Mouse (Mus musculus) retina, postnatal 1 day (tissue): Measurements from ENCODE around the gene Olfr1506.
"Not testable (repeated sequence)": the region's sequence is repeated elsewhere in the genome, so short reads cannot be mapped to it uniquely, and the experiment has no call there.

Experiments
- DNase-seq: peaks from one replicate; pipeline ENCODE4 v3.0.0-alpha.2; 2012

Olfr1506 gene

DNA sequence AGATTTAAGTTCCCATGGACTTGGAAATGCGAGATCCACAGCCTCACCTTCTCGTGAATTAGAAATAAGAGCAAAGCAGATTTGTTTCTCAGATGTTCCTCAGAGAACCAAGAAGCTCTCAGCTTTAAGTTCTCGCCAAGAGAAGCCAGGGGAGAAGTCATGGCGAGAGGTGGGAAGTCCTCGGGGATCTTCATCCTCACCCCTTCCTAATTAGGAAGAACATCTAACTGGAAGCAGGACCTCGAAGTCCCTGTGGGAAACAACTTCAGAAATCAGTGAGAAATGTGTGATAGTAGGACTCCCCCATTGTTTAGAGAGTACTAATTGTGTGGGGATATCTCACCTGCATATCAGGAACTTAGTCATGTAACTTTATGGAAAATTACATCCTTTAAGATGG, at the start of gene Olfr1506:
Gene Olfr1506 (minus strand): TSS at position 101 of the 400 bp plus-strand sequence.
- not testable (repeated sequence) for DNase-seq

DNA sequence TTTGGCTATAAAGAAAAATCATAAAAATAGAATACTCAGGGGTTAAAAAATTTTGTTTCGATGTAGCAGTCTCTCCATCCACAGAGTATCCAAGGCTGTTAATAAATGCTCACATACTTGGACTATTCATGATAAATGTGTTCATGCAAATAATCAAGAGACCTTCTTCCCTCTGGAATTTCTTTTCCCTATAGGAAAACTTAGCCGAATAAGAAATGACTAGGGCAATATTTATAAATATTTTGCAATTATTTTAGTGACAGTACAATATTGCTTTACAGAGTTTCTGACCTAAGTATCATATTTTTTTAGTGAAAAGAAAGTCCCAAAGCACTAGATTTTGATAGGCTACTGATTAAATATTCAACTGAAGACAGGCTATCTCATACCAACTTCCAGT, 46.6 kb upstream of the Olfr1506 start, which contains the start of gene Olfr1271:
Gene Olfr1271 (minus strand): TSS at position 101 of the 400 bp plus-strand sequence.
- DNase-seq: no peak

DNA sequence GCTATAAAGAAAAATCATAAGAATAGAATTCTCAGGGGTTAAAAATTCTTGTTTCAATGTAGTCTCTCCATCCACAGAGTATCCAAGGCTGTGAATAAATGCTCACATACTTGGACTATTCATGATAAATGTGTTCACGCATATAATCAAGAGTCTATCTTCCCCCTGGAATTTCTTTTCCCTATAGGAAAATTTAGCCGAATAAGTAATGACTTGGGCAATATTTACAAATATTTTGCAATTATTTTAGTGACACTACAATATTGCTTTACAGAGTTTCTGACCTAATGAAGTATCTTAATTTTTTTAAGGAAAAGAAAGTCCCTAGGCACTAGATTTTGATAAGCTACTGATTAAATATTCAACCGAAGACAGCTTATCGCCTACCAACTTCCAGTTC, 33.2 kb upstream of the Olfr1506 start, which contains the start of gene Olfr142:
Gene Olfr142 (minus strand): TSS at position 101 of the 400 bp plus-strand sequence.
- no peak for DNase-seq

DNA sequence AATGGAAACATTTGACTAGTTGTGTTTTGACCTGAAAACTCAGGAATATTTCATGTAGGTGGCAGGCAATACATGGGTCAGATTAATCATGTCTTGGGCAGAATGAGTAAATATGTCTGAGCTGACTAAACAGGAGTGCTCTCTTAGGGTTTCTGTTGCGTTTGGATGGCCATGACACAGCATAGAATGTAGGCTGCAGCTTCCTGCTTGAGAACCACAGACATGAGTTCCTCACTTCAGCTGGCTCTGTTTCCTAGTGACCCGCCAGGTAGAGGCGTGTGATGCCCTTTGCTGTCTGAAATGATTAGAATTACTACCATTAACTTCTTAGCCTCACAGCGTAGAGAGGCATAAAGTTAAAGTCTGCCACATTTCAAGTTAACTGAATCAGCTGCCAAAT, 24.7 kb downstream of the Olfr1506 start:
- not testable (repeated sequence) for DNase-seq

DNA sequence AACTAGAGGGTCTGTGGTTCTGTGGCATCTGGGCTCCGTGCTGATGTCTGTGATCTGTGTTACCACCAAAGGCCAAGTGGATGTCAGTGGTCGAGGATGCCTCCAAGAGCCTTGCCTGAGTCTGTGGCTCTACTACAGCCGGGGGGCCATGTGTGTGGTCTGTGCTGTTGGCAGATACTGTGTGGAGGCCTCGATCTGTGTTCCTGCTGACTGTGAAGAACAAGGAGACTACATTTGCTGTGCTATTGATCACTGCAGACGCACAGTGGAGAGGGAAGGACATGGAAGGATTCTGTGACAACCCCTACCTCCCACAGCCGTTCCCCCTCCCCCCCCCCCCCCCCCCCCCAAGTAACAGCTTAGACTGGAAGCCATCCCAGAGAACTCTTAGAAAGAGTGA, 29.0 kb downstream of the Olfr1506 start:
- DNase-seq: not testable (repeated sequence)

DNA sequence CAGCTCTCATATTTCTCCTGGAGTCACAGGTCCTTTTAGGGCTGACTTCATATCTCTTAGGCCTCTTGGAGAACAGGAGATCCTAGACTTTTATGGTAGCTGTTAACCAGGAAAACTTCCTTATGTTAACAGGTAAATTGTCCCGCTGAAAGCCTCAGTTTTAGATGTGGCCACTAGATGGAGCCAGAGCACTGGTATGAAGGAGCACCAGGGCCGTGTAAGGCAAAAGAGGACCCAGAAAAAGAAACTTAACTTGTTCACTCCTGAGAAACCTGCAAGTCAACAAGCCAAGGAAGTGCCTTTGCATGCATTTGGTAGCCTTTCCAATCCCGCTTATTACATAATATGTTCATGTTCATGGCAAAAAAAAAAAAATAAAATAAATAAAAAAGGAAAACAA, 29.5 kb downstream of the Olfr1506 start:
- not testable (repeated sequence) for DNase-seq

DNA sequence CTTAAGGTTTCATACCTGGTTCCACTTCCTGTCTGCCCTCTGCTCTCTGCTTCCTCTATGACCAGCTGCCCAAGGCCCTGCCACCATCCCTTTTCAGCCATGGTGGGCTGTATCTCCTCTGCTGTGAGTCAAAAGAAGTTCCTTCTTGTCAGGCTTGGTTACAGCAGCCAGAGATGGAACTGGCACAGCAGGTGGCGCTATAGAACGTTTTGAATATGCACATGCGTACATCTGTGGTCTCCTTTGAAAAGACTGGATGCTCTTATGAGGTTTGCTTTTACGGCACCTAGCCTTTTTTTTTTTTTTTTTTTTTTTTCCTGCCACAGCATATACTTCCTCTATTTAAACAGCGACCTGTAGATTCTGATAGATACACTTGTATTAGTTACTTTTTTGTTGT, 37.2 kb downstream of the Olfr1506 start:
- DNase-seq: not testable (repeated sequence)

DNA sequence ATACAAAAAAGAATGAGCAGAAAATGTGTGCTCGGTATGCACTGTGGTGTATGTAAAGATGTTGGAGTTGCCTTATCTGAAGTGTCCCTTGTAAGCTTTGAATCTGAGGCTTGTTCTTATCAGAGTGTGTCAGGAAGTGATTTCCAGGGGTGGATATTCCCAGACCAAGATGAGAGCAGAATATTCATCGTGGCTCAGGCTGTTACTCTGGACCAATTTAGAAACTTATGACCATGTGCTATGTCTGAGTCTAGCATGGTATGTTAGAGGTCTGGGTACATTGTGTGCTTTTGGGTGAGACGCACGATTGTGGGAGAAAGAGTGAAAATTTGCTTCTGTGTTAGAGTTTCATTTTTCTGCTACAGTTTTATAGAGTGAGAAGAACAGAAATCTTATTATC, 38.2 kb downstream of the Olfr1506 start:
- DNase-seq: not testable (repeated sequence)
